Mouse (Mus musculus): ENCODE results near the gene Arhgap27. TPM values are rescaled to one million over a fixed set of nuclear protein-coding genes. Genes with fewer than 3 reads are reported as not detected.

Arhgap27 gene
- total RNA-seq, 1 experiment = 8.2 TPM

DNA sequence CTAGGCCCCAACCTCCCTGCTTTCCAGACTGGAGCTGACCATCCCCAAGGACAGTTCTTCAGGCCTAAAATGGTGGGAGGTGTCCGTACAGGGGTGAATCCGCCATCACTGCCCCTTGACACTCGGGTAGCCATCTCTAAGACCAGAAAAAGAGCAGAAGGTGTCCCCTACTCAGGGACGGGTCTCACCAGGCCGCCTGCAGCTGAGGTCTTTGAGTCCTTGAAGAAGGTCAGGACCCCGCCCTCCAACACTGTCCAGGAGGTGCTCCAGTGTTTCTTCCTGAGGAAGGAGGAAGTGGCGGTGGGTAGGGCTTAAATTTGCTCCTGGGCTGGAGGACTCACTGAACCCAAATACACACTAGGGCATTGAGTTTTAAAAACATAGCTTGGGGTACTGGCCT lies 25.4 kb downstream of the Arhgap27 start:
- H3K27ac ChIP-seq (ENCODE audit: insufficient read depth, low read depth, low read length, poor library complexity, severe bottlenecking) = no peak overlapping the region
- peaks cover 2 to 22% of the 10 kb centered on the region in 2 experiments; a peak in 2 of 4 replicates for H3K4me1 ChIP-seq (ENCODE audit: control insufficient read depth in 2 of 2, insufficient read depth in 2 of 2, low read length in 2 of 2, poor library complexity in 1 of 2)
- H3K36me3 ChIP-seq (ENCODE audit: control insufficient read depth, insufficient read depth, low read length, poor library complexity, severe bottlenecking) = no peaks in the 10 kb centered on the region; the same call in 1 of the 2 replicates
- H3K4me3 ChIP-seq (ENCODE audit: insufficient read depth in 1 of 2, low read depth in 1 of 2, low read length in 2 of 2, poor library complexity in 1 of 2, severe bottlenecking in 1 of 2) = no peak overlapping the region
- TF ChIP-seq CHD2 (IDR thresholded peaks at IDR 0.05; ENCODE audit: low read depth, low read length) = no peak
- TF ChIP-seq ZNF384 (IDR thresholded peaks at IDR 0.05; ENCODE audit: low read depth, low read length) = no peak
- TF ChIP-seq HCFC1 (IDR thresholded peaks at IDR 0.05; ENCODE audit: borderline replicate concordance, insufficient read depth, low read length) = no peak
- no peak for TF ChIP-seq MAFK (IDR thresholded peaks at IDR 0.05; ENCODE audit: insufficient read depth, low read depth, low read length)
- TF ChIP-seq ZC3H11A (IDR thresholded peaks at IDR 0.05; ENCODE audit: borderline replicate concordance, low read depth, low read length) = no peak
- in situ Hi-C loops (cut with MboI; ENCODE audit: low sequenced_read_pairs in 2 of 2, unreplicated experiment in 2 of 2) = loop anchor here in 1 of 2 experiments (10.0 kb wide), 2 partner anchors 127 to 337 kb away; no protein-coding TSS in a partner anchor
- no peak overlapping the region for H3K9ac ChIP-seq (ENCODE audit: insufficient read depth, low read depth, low read length, poor library complexity, severe bottlenecking)
- no peak for DNase-seq (ENCODE audit: low read depth, low spot score)
- no peaks in the 10 kb centered on the region for H3K9me3 ChIP-seq (ENCODE audit: control insufficient read depth, insufficient read depth, low read depth, low read length)

DNA sequence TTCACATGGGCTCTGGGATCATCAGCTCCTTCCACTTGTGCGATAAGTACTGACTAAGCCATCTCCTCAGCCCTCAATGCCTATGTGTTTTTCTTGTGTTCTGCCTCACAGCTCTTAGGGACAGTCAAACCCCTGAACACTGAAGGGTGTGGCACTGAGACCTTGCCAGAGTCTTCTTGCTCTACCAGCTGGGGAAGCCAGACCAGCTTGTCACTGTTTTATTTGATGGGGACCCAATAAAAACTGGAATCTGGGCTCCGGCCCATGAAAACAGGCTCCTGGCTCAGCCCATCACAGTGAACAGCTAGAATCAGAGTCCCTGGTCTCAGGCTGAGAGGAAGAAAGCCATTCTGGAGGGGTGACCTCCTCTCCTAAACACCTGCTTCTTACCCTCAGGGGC lies 26.3 kb downstream of the Arhgap27 start:
- no peak for DNase-seq (ENCODE audit: low read depth, low spot score)
- Histone ChIP-seq H3K4me3 (ENCODE audit: insufficient read depth in 1 of 2, low read depth in 1 of 2, low read length in 2 of 2, poor library complexity in 1 of 2, severe bottlenecking in 1 of 2) (no peak overlapping the region), H3K27ac (ENCODE audit: insufficient read depth, low read depth, low read length, poor library complexity, severe bottlenecking) (no peak overlapping the region), H3K36me3 (ENCODE audit: control insufficient read depth, insufficient read depth, low read length, poor library complexity, severe bottlenecking) (peaks cover 2% of the 10 kb centered on the region; the same call in 1 of the 2 replicates), H3K9me3 (ENCODE audit: control insufficient read depth, insufficient read depth, low read depth, low read length) (no peaks in the 10 kb centered on the region), H3K4me1 (ENCODE audit: control insufficient read depth in 2 of 2, insufficient read depth in 2 of 2, low read length in 2 of 2, poor library complexity in 1 of 2) (peaks cover 2 to 24% of the 10 kb centered on the region in 2 experiments; a peak in 2 of 4 replicates), H3K9ac (ENCODE audit: insufficient read depth, low read depth, low read length, poor library complexity, severe bottlenecking) (no peak overlapping the region)
- in situ Hi-C loops (cut with MboI; ENCODE audit: low sequenced_read_pairs in 2 of 2, unreplicated experiment in 2 of 2) = loop anchor here in 1 of 2 experiments (10.0 kb wide), 2 partner anchors 128 to 338 kb away; no protein-coding TSS in a partner anchor
- TF ChIP-seq ZNF384 (IDR thresholded peaks at IDR 0.05; ENCODE audit: low read depth, low read length) = no peak
- no peak for TF ChIP-seq CHD2 (IDR thresholded peaks at IDR 0.05; ENCODE audit: low read depth, low read length)
- TF ChIP-seq MAFK (IDR thresholded peaks at IDR 0.05; ENCODE audit: insufficient read depth, low read depth, low read length) = no peak
- no peak for TF ChIP-seq HCFC1 (IDR thresholded peaks at IDR 0.05; ENCODE audit: borderline replicate concordance, insufficient read depth, low read length)
- no peak for TF ChIP-seq ZC3H11A (IDR thresholded peaks at IDR 0.05; ENCODE audit: borderline replicate concordance, low read depth, low read length)

GRCm38 (mm10) chr11:103335561-103335960 lies 27.9 kb downstream of the Arhgap27 start:
- Histone ChIP-seq H3K27ac (ENCODE audit: insufficient read depth, low read depth, low read length, poor library complexity, severe bottlenecking) (no peak overlapping the region), H3K9me3 (ENCODE audit: control insufficient read depth, insufficient read depth, low read depth, low read length) (no peaks in the 10 kb centered on the region), H3K36me3 (ENCODE audit: control insufficient read depth, insufficient read depth, low read length, poor library complexity, severe bottlenecking) (peaks cover 4% of the 10 kb centered on the region; the same call in 1 of the 2 replicates), H3K4me1 (ENCODE audit: control insufficient read depth in 2 of 2, insufficient read depth in 2 of 2, low read length in 2 of 2, poor library complexity in 1 of 2) (peaks cover 2 to 18% of the 10 kb centered on the region in 2 experiments; a peak in 2 of 4 replicates), H3K9ac (ENCODE audit: insufficient read depth, low read depth, low read length, poor library complexity, severe bottlenecking) (no peak overlapping the region), H3K4me3 (ENCODE audit: insufficient read depth in 1 of 2, low read depth in 1 of 2, low read length in 2 of 2, poor library complexity in 1 of 2, severe bottlenecking in 1 of 2) (no peak overlapping the region)
- in situ Hi-C loops (cut with MboI; ENCODE audit: low sequenced_read_pairs in 2 of 2, unreplicated experiment in 2 of 2) = loop anchor here in 1 of 2 experiments (10.0 kb wide), 2 partner anchors 129 to 339 kb away; no protein-coding TSS in a partner anchor
- TF ChIP-seq CHD2 (IDR thresholded peaks at IDR 0.05; ENCODE audit: low read depth, low read length) (no peak), MAFK (IDR thresholded peaks at IDR 0.05; ENCODE audit: insufficient read depth, low read depth, low read length) (no peak), ZC3H11A (IDR thresholded peaks at IDR 0.05; ENCODE audit: borderline replicate concordance, low read depth, low read length) (no peak), ZNF384 (IDR thresholded peaks at IDR 0.05; ENCODE audit: low read depth, low read length) (no peak), HCFC1 (IDR thresholded peaks at IDR 0.05; ENCODE audit: borderline replicate concordance, insufficient read depth, low read length) (no peak)
- DNase-seq (ENCODE audit: low read depth, low spot score) = no peak

- no peak for DNase-seq (ENCODE audit: low read depth, low spot score)
- Histone ChIP-seq H3K4me3 (ENCODE audit: insufficient read depth in 1 of 2, low read depth in 1 of 2, low read length in 2 of 2, poor library complexity in 1 of 2, severe bottlenecking in 1 of 2) (no peak overlapping the region), H3K27ac (ENCODE audit: insufficient read depth, low read depth, low read length, poor library complexity, severe bottlenecking) (no peak overlapping the region), H3K36me3 (ENCODE audit: control insufficient read depth, insufficient read depth, low read length, poor library complexity, severe bottlenecking) (peaks cover 4% of the 10 kb centered on the region; the same call in 1 of the 2 replicates), H3K4me1 (ENCODE audit: control insufficient read depth in 2 of 2, insufficient read depth in 2 of 2, low read length in 2 of 2, poor library complexity in 1 of 2) (peaks cover 2 to 18% of the 10 kb centered on the region in 2 experiments; a peak in 2 of 4 replicates), H3K9me3 (ENCODE audit: control insufficient read depth, insufficient read depth, low read depth, low read length) (no peaks in the 10 kb centered on the region), H3K9ac (ENCODE audit: insufficient read depth, low read depth, low read length, poor library complexity, severe bottlenecking) (no peak overlapping the region)
- in situ Hi-C loops (cut with MboI; ENCODE audit: low sequenced_read_pairs in 2 of 2, unreplicated experiment in 2 of 2) = loop anchor here in 1 of 2 experiments (10.0 kb wide), 2 partner anchors 130 to 340 kb away; no protein-coding TSS in a partner anchor
- TF ChIP-seq HCFC1 (IDR thresholded peaks at IDR 0.05; ENCODE audit: borderline replicate concordance, insufficient read depth, low read length) (no peak), ZC3H11A (IDR thresholded peaks at IDR 0.05; ENCODE audit: borderline replicate concordance, low read depth, low read length) (no peak), MAFK (IDR thresholded peaks at IDR 0.05; ENCODE audit: insufficient read depth, low read depth, low read length) (no peak), CHD2 (IDR thresholded peaks at IDR 0.05; ENCODE audit: low read depth, low read length) (no peak), ZNF384 (IDR thresholded peaks at IDR 0.05; ENCODE audit: low read depth, low read length) (no peak)
These were observed 28.6 kb downstream of the Arhgap27 start for GRCm38 (mm10) chr11:103334925-103335324.
